1 mouse cellular context compared by ENCODE assay signal in genomic region chr6:129532942-129533860, GRCm38 (mm10).
TF ChIP-seq lines count a peak whose summit lies in the region.

Gabarapl1 (plus strand) TSS chr6:129533160.

TF ChIP-seq in MEL, 35 proteins besides CTCF, POLR2A, EP300 and RAD21 (continued from another document):
- TF ChIP-seq BHLHE40 (IDR thresholded peaks at IDR 0.05; ENCODE audit: borderline replicate concordance, low read depth, low read length) = peak; percentile 25; the same call in 1 of the 2 replicates
- no peak for TF ChIP-seq USF1 (IDR thresholded peaks at IDR 0.05; ENCODE audit: low read depth, low read length)
TF ChIP-seq in MEL: peak in this region for 15.
